Mouse (Mus musculus): Measurements from ENCODE around the gene Gm20532. TPM values are rescaled to one million over a fixed set of nuclear protein-coding genes. Genes with fewer than 3 reads are reported as not detected.

Gene Gm20532
- total RNA-seq, 2 experiments from 2014 or later: not detected

- DNase-seq: peak; percentile 89
- intact Hi-C loops (cut with DNase I): no loop called here
Observed at GRCm38 (mm10) chr2:26573396-26573795, 13.0 kb upstream of the Gm20532 start.

- DNase-seq: no peak
- intact Hi-C loops (cut with DNase I): no loop called here
Observed at GRCm38 (mm10) chr2:26573807-26574206, 12.6 kb upstream of the Gm20532 start.

GRCm38 (mm10) chr2:26574862-26575261 is 11.6 kb upstream of the Gm20532 start:
- no peak for DNase-seq
- intact Hi-C loops (cut with DNase I): no loop called here

GRCm38 (mm10) chr2:26575378-26575777 is 11.1 kb upstream of the Gm20532 start:
- intact Hi-C loops (cut with DNase I): no loop called here

GRCm38 (mm10) chr2:26575865-26576264 is 10.6 kb upstream of the Gm20532 start:
- intact Hi-C loops (cut with DNase I): no loop called here
- no peak for DNase-seq

More at GRCm38 (mm10) chr2:26575378-26575777, 11.1 kb upstream of the Gm20532 start:
- DNase-seq: no peak

GRCm38 (mm10) chr2:26576462-26576861 is 10.0 kb upstream of the Gm20532 start:
- intact Hi-C loops (cut with DNase I): no loop called here
- DNase-seq: no peak

- DNase-seq: no peak
- intact Hi-C loops (cut with DNase I): no loop called here
Observed at GRCm38 (mm10) chr2:26578369-26578768, 8.1 kb upstream of the Gm20532 start.

GRCm38 (mm10) chr2:26579714-26580113 is 6.7 kb upstream of the Gm20532 start, which contains the start of gene Egfl7:
Gene Egfl7 (plus strand): TSS chr2:26580014.
- intact Hi-C loops (cut with DNase I): no loop called here
- DNase-seq: no peak

- intact Hi-C loops (cut with DNase I): no loop called here
- DNase-seq: no peak
Observed at GRCm38 (mm10) chr2:26580751-26581150, 5.7 kb upstream of the Gm20532 start.

- intact Hi-C loops (cut with DNase I): no loop called here
Observed at GRCm38 (mm10) chr2:26582203-26582602, 4.2 kb upstream of the Gm20532 start.

GRCm38 (mm10) chr2:26582741-26583140 is 3.7 kb upstream of the Gm20532 start:
- DNase-seq: peak; percentile 53
- intact Hi-C loops (cut with DNase I): no loop called here

More at GRCm38 (mm10) chr2:26582203-26582602, 4.2 kb upstream of the Gm20532 start:
- DNase-seq: no peak

- intact Hi-C loops (cut with DNase I): no loop called here
- DNase-seq: no peak
Observed at GRCm38 (mm10) chr2:26583640-26584039, 2.8 kb upstream of the Gm20532 start.

GRCm38 (mm10) chr2:26585713-26586112 is 726 bp upstream of the Gm20532 start:
- intact Hi-C loops (cut with DNase I): no loop called here
- DNase-seq: peak; percentile 39

- intact Hi-C loops (cut with DNase I): no loop called here
- DNase-seq: no peak
Observed at GRCm38 (mm10) chr2:26587044-26587405, 586 bp downstream of the Gm20532 start.

- DNase-seq: no peak
- intact Hi-C loops (cut with DNase I): no loop called here
Observed at GRCm38 (mm10) chr2:26588573-26588972, 2.1 kb downstream of the Gm20532 start.

GRCm38 (mm10) chr2:26589284-26589683 is 2.8 kb downstream of the Gm20532 start:
- DNase-seq: no peak
- intact Hi-C loops (cut with DNase I): no loop called here

- no peak for DNase-seq
- intact Hi-C loops (cut with DNase I): no loop called here
Observed at GRCm38 (mm10) chr2:26590282-26590681, 3.8 kb downstream of the Gm20532 start.

GRCm38 (mm10) chr2:26590962-26591361 is 4.5 kb downstream of the Gm20532 start:
- intact Hi-C loops (cut with DNase I): no loop called here
- DNase-seq: peak; percentile 68

- DNase-seq: no peak
- intact Hi-C loops (cut with DNase I): no loop called here
Observed at GRCm38 (mm10) chr2:26591416-26591815, 5.0 kb downstream of the Gm20532 start.

GRCm38 (mm10) chr2:26593211-26594021 is 7.0 kb downstream of the Gm20532 start:
- intact Hi-C loops (cut with DNase I): no loop called here
- DNase-seq: no peak

GRCm38 (mm10) chr2:26594022-26594346 is 7.5 kb downstream of the Gm20532 start:
- intact Hi-C loops (cut with DNase I): no loop called here
- DNase-seq: no peak

- intact Hi-C loops (cut with DNase I): no loop called here
- DNase-seq: no peak
Observed at GRCm38 (mm10) chr2:26594461-26594933, 8.1 kb downstream of the Gm20532 start.

Data from left cerebral cortex, postnatal 4 days (tissue).